Mouse (Mus musculus) Muller cell, postnatal 12 days (primary cell): ENCODE results near the gene Clic6.

Experiments used
- DNase-seq: peaks from one replicate; pipeline ENCODE4 v3.0.0-alpha.2; 2015; ENCODE audit errors: inconsistent ontology term

Gene Clic6

DNA sequence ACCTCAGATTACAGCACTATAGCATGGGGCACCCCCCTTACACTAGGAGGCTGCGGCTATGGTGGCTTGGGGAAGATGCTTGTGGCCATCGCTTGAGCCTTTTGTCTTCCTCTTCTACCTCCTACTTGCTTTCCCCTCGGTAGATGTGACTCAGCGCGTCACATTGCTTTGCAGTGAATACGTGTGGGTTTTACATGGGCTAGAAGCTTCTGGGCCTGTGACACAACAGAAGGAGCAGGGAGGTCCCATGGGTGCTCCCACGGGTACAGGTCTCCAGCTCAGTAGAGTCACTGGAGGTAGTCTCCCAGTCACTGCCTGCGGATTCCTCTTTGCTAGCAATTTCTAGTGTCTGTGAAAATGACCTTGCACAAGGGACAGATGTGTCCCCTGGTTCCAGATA, 39.1 kb downstream of the Clic6 start:
- DNase-seq: no peak

GRCm38 (mm10) chr16:92525919-92526318, 40.4 kb downstream of the Clic6 start:
- DNase-seq: no peak

DNA sequence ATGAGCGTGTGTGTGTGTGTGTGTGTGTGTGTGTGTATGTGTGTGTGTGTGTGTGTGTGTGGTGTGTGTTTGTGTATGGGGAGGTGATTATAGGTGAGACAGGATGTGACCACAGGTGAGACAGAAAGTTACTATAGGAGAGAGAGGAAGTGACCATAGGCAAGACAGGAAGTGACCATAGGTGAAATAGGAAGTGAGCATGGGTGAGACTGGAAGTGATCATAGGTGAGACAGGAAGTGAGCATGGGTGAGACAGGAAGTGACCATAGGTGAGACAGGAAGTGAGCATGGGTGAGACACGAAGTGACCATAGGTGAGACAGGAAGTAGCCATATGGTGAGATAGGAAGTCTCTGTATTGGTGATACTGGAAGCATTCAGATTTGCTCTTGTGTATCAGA, 49.7 kb downstream of the Clic6 start:
- no peak for DNase-seq

- no peak for DNase-seq
Measured at GRCm38 (mm10) chr16:92538356-92538755, 52.8 kb downstream of the Clic6 start.

GRCm38 (mm10) chr16:92544264-92544663, 58.7 kb downstream of the Clic6 start:
- peak; percentile 53 for DNase-seq

GRCm38 (mm10) chr16:92548651-92549050, 63.1 kb downstream of the Clic6 start:
- DNase-seq: no peak

GRCm38 (mm10) chr16:92551266-92552105, 66.0 kb downstream of the Clic6 start:
- DNase-seq: no peak

- DNase-seq: no peak
Measured at GRCm38 (mm10) chr16:92552106-92552382, 66.5 kb downstream of the Clic6 start.

DNA sequence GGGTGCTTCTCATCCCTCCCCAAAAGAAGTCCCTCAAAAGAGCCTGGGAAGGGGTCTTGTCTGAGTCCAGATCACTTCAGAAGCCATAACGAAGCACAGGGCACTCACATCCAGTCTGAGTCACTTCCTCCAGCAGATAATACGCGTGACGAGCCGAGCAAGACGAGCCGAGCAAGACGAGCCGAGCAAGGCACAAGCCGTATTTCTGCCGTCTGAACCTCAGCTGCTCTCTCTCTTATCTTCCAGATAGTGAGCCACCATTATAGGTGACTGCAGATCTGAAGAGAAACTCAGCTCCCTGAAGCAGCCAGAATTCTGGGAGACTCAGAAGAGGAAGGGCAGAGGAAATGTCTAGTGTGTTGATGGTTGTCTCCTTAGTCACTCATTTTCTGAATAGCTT, 67.3 kb downstream of the Clic6 start:
- no peak for DNase-seq

DNA sequence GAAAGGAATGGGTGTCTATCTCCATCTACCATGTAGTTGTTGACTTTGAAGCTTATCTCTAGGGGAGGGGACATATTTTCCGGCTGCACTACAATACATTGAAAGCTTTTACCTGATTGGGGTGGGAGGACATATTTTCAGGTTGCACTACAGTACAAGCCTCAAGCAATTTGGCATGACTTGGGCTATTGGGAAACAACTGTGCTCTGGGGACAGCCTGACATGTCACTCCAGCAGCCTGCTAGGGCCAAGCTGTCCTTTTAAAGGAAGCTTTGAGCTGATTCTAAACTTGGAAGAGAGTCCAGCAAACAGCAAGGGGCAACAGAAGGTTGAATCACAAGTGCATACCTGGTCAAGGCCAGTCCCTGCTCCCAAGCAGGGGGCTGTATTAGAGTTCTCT, 69.5 kb downstream of the Clic6 start:
- no peak for DNase-seq

DNA sequence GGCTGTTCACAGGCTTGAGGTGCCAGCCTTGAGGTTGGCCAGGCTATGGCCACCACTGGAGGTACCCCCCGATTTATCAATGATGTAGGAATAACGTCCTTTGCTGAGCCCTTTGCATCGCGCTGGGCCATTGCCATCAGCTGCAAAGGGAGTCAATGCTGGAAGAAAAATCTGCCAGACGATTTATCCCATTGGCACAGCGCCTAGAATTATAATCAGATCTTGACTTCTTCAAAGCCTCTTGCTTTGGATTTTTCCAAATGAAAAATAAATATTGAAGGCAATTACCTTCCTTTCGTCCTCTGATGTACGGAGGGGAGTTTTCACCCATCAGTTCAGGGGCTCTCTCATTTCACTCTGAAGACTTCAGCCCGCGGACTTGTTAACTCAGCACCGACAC, 79.8 kb downstream of the Clic6 start:
- DNase-seq: no peak

DNA sequence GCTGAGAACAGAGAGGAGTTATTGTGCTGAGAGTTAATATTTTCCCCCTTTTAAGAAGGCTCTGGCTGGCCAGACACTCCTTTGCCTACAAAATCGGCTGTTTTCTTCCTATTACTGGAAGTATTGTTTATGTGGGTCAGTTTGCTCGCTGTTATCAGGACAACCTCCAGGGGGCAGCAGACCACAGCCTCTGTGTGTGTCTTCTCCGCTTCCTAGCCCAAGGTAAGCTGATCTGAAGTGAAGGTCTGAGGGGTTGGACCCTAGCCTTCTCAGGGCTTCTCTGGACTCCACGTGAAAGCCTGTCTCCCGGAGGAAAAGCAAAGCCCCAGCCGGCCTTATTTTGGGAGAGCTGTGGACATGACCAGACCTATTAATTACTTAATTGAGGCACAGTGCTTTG, 80.2 kb downstream of the Clic6 start:
- peak; percentile 77 for DNase-seq

GRCm38 (mm10) chr16:92566146-92566545, 80.6 kb downstream of the Clic6 start:
- no peak for DNase-seq

DNA sequence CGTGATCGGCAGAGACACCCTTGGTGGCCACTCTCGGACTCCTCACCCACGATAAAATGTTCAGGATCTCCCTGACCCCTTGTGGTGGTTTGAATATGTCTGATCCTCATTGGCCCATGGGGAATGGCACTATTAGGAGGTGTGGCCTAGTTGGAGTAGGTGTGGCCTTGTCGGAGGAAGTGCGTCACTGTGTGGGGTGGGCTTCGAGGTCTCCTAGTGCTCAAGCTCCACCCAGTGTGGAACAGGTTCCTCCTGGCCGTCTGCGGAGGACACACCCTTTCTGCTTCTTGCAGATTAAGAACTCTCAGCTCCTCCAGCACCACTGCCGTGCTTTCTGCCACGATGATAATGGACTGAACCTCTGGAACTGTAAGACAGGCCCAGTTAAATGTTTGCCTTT, 85.7 kb downstream of the Clic6 start:
- no peak for DNase-seq

DNA sequence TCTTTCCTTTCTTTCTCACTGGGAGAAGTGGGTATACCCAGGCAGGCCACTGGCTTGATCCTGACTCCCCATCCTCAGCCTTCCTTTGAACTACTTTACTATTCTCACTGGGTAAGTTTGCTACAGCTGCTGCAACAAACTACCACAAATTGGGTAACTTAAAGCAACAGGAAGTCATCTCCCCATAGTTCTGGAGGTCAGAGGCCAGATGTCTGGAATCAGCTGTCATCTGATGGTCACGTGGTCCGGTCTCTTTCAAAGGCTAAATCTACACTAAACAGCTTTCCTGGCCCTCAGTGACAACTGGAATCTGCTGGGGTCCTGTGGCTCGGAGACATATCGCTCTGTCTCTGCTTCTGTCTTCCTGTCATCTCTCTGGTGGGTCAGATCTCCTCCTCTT, 87.7 kb downstream of the Clic6 start:
- no peak for DNase-seq

DNA sequence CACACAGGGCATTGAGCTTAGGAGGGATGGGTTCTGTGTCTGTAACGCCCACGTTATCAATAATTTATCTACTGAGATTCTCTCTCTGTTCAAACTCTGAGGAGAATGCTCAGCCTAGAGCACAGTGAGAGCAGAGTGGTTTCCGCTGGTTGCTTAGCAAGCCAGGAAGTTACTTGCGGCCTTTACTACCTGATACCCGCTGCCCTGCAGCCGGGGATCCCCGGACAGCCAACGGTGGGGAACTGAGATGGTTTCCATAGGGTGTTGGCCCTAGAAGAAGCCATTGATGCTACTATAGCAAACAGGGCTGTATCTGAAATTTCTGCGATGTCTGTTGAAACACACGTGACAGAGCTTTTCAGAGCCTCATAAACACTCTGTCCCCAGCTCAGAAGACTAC, 90.3 kb downstream of the Clic6 start:
- DNase-seq: no peak

DNA sequence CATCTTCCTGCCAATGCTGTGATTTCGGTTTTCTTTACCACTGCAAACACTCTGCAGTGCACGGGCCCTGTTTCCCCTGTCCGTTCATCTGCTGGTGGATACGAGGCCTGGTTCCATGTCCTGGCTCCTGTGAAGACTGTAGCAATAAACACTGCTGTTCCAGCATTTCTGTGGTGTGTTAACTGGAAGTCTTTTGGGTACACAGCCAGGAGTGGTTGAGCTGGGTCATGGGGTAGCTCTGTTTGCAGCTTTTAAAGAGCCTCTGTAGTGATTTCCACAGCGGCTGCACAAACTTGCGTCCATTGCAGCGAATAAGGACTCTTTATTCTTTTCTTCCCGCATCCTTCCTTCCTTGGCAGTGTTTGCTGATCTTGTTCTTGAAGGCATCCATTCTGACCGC, 91.8 kb downstream of the Clic6 start:
- DNase-seq: no peak

- DNase-seq: no peak
Measured at GRCm38 (mm10) chr16:92578915-92579653, 93.5 kb downstream of the Clic6 start.

DNA sequence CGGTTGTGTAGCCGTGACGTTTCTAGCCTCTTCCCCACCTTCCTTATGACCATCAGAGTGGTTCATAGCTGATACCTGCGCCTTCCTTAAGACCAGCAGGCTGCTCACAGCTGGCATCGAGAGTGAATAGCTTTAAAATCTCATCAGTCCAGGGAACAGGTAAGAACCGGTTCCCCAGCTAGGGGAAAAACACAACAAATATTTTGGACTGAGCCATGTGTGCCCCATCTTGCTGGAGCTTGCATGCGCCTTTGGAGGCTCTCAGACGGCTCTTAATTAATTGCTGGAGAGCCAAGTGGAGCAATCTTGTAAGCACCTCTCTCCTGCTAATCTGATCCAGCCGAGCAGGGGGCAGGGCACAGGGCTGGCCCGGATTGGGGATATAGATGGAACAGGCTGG, 95.4 kb downstream of the Clic6 start:
- no peak for DNase-seq

- no peak for DNase-seq
Measured at GRCm38 (mm10) chr16:92581767-92582166, 96.2 kb downstream of the Clic6 start.

- no peak for DNase-seq
Measured at GRCm38 (mm10) chr16:92587836-92588235, 102.3 kb downstream of the Clic6 start.
